Mouse (Mus musculus) hindbrain, embryonic 10.5 days (tissue): ENCODE measurements around the gene Fhl3. TPM values are rescaled to one million over a fixed set of nuclear protein-coding genes. Genes with fewer than 3 reads are reported as not detected.
A peak's percentile ranks its signal among the peaks of the same experiment; 100 is the strongest.

Experiments
- DNase-seq: peaks from one replicate; pipeline ENCODE4 v3.0.0-alpha.2; 2017; ENCODE audit warnings: low spot score
- H3K27ac ChIP-seq: fragments of 300-500 bp; sonication (generic); 2 replicates; pipeline ENCODE4 v1.5.1; 2016; ENCODE audit warnings: mild to moderate bottlenecking, moderate library complexity
- H3K27me3 ChIP-seq: fragments of 300-500 bp; sonication (generic); 2 replicates; pipeline ENCODE4 v1.6.1; 2016; ENCODE audit warnings: mild to moderate bottlenecking; ENCODE audit not compliant: poor library complexity, insufficient read depth, severe bottlenecking
- H3K36me3 ChIP-seq: fragments of 300-500 bp; sonication (generic); 2 replicates; pipeline ENCODE4 v1.6.1; 2016; ENCODE audit warnings: mild to moderate bottlenecking, moderate library complexity
- H3K4me1 ChIP-seq: fragments of 300-500 bp; sonication (generic); replicated peaks from 2 replicates; pipeline ENCODE4 v1.6.1; 2016; ENCODE audit warnings: mild to moderate bottlenecking
- H3K4me3 ChIP-seq: fragments of 300-500 bp; sonication (generic); 2 replicates; pipeline ENCODE4 v1.5.1; 2016; ENCODE audit warnings: mild to moderate bottlenecking, moderate library complexity
- H3K9me3 ChIP-seq: fragments of 300-500 bp; sonication (generic); 2 replicates; pipeline ENCODE4 v1.6.1; 2016; ENCODE audit warnings: mild to moderate bottlenecking, moderate library complexity
- WGBS: fragments of 180-500 bp; shearing (Covaris S2); methylation state at CpG from one replicate; pipeline ENCODE4 v1.1.7; 2016; 5-methylcytosine and 5-hydroxymethylcytosine counted together
- polyA plus RNA-seq: library from polyadenylated mRNA; unstranded; fragments of >200 nt; fragmentation: Nextera tagmentation; extraction: Ambion mirVana; gene quantifications from 2 replicates; pipeline ENCODE4 v1.2.1, GENCODE M21; 2016

Gene Fhl3
- polyA plus RNA-seq, 1 experiment from 2014 or later, result 5.7 TPM

- Histone ChIP-seq H3K27ac (no peak overlapping the region), H3K4me3 (no peak overlapping the region), H3K36me3 (peaks cover 19% of the 10 kb centered on the region), H3K4me1 (peaks cover 31% of the 10 kb centered on the region), H3K27me3 (no peaks in the 10 kb centered on the region), H3K9me3 (no peaks in the 10 kb centered on the region)
- 78% methylated on average over 5 of the region's 5 CpGs for WGBS
- DNase-seq, result no peak
Observed at GRCm38 (mm10) chr4:124737486-124737885, 37.0 kb downstream of the Fhl3 start.

GRCm38 (mm10) chr4:124738013-124738412 lies 37.5 kb downstream of the Fhl3 start:
- H3K27ac ChIP-seq, result no peak overlapping the region
- DNase-seq, result no peak
- H3K9me3 ChIP-seq, result no peaks in the 10 kb centered on the region
- WGBS, result 63% methylated on average over 4 of the region's 4 CpGs
- peaks cover 14% of the 10 kb centered on the region for H3K36me3 ChIP-seq
- H3K4me3 ChIP-seq, result no peak overlapping the region
- H3K27me3 ChIP-seq, result no peaks in the 10 kb centered on the region
- peaks cover 31% of the 10 kb centered on the region for H3K4me1 ChIP-seq

- peaks cover 31% of the 10 kb centered on the region for H3K4me1 ChIP-seq
- no peak for DNase-seq
- H3K27me3 ChIP-seq, result peaks cover 3% of the 10 kb centered on the region; the same call in 1 of the 2 replicates
- H3K4me3 ChIP-seq, result no peak overlapping the region
- no peak overlapping the region for H3K27ac ChIP-seq
- 60% methylated on average over 1 of the region's 1 CpGs for WGBS
- H3K9me3 ChIP-seq, result no peaks in the 10 kb centered on the region
- H3K36me3 ChIP-seq, result peaks cover 6% of the 10 kb centered on the region
Observed at GRCm38 (mm10) chr4:124738783-124739182, 38.3 kb downstream of the Fhl3 start.

GRCm38 (mm10) chr4:124741376-124742343 lies 41.2 kb downstream of the Fhl3 start, which contains the start of gene Inpp5b:
Gene Inpp5b, plus strand, starts transcription at chr4:124741850.
- Histone ChIP-seq H3K4me1 (peaks cover 25% of the 10 kb centered on the region), H3K36me3 (no peaks in the 10 kb centered on the region), H3K27ac (peak within 1 kb of the TSS; percentile 86), H3K4me3 (peak within 1 kb of the TSS; percentile 64), H3K9me3 (no peaks in the 10 kb centered on the region), H3K27me3 (peaks cover 8% of the 10 kb centered on the region; the same call in 1 of the 2 replicates)
- WGBS, result 20% methylated on average over 25 of the region's 25 CpGs
- DNase-seq, result peak; percentile 74

GRCm38 (mm10) chr4:124742839-124743238 lies 42.3 kb downstream of the Fhl3 start:
- Histone ChIP-seq H3K27me3 (peaks cover 8% of the 10 kb centered on the region; the same call in 1 of the 2 replicates), H3K4me1 (peaks cover 15% of the 10 kb centered on the region), H3K4me3 (no peak overlapping the region), H3K36me3 (no peaks in the 10 kb centered on the region), H3K27ac (no peak overlapping the region), H3K9me3 (no peaks in the 10 kb centered on the region)
- no peak for DNase-seq
- WGBS, result 87% methylated on average over 11 of the region's 11 CpGs

- Histone ChIP-seq H3K9me3 (no peaks in the 10 kb centered on the region), H3K27me3 (peaks cover 30% of the 10 kb centered on the region), H3K27ac (no peak overlapping the region), H3K36me3 (no peaks in the 10 kb centered on the region), H3K4me1 (peaks cover 16% of the 10 kb centered on the region), H3K4me3 (no peak overlapping the region)
- no peak for DNase-seq
- 81% methylated on average over 7 of the region's 7 CpGs for WGBS
Observed at GRCm38 (mm10) chr4:124746577-124746976, 46.1 kb downstream of the Fhl3 start.

GRCm38 (mm10) chr4:124747851-124748250 lies 47.4 kb downstream of the Fhl3 start:
- DNase-seq, result no peak
- Histone ChIP-seq H3K4me3 (no peak overlapping the region), H3K4me1 (peaks cover 19% of the 10 kb centered on the region), H3K36me3 (no peaks in the 10 kb centered on the region), H3K27ac (no peak overlapping the region), H3K27me3 (peaks cover 30% of the 10 kb centered on the region), H3K9me3 (no peaks in the 10 kb centered on the region)
- 65% methylated on average over 4 of the region's 4 CpGs for WGBS

GRCm38 (mm10) chr4:124751300-124752250 lies 51.1 kb downstream of the Fhl3 start:
- peak; percentile 97 for DNase-seq
- H3K27ac ChIP-seq, result peak overlapping the region; percentile 85
- under 1% methylated on average over 75 of the region's 75 CpGs for WGBS

GRCm38 (mm10) chr4:124752281-124753199 lies 52.0 kb downstream of the Fhl3 start:
- Histone ChIP-seq H3K27me3 (peaks cover 22% of the 10 kb centered on the region), H3K9me3 (no peaks in the 10 kb centered on the region), H3K27ac (peak overlapping the region; percentile 85; the same call in 1 of the 2 replicates), H3K36me3 (no peaks in the 10 kb centered on the region), H3K4me1 (peaks cover 26% of the 10 kb centered on the region), H3K4me3 (peak overlapping the region; percentile 89)
- WGBS, result 18% methylated on average over 15 of the region's 15 CpGs
- DNase-seq, result peak; percentile 7

More at GRCm38 (mm10) chr4:124751300-124752250, 51.1 kb downstream of the Fhl3 start:
- Histone ChIP-seq H3K27me3 (peaks cover 22% of the 10 kb centered on the region), H3K4me3 (peak overlapping the region; percentile 89), H3K9me3 (no peaks in the 10 kb centered on the region), H3K4me1 (peaks cover 26% of the 10 kb centered on the region), H3K36me3 (no peaks in the 10 kb centered on the region)

GRCm38 (mm10) chr4:124755526-124755925 lies 55.0 kb downstream of the Fhl3 start:
- no peak for DNase-seq
- 0 out of 2 replicates have a peak, but pooled peaks cover 4% of the 10 kb centered on the region for H3K36me3 ChIP-seq
- H3K9me3 ChIP-seq, result no peaks in the 10 kb centered on the region
- WGBS, result 79% methylated on average over 7 of the region's 7 CpGs
- H3K4me3 ChIP-seq, result no peak overlapping the region
- H3K4me1 ChIP-seq, result peaks cover 24% of the 10 kb centered on the region
- peaks cover 3% of the 10 kb centered on the region; the same call in 1 of the 2 replicates for H3K27me3 ChIP-seq
- H3K27ac ChIP-seq, result no peak overlapping the region
